ENCODE assay signal across 14 mouse cellular contexts in genomic region chr12:44804213-44804612, GRCm38 (mm10).
A peak's percentile ranks its signal among the peaks of the same experiment; 100 is the strongest.
DNase-seq lines count a peak whose midpoint lies in the region.
"Had no signal": no experiment of that assay in that cellular context is flagged by ENCODE, and none has a peak within 500 bp of the region (broad histone marks: within the 10 kb centered on the region; RNA-seq: fewer than 3 reads in every experiment).

No protein-coding gene starts in this region.

- peak; percentile 5 to 20 for DNase-seq in frontal cortex, postnatal 36 days (ENCODE audit: low spot score in 2 of 2)
- DNase-seq in frontal cortex, postnatal 10 days (ENCODE audit: low spot score in 2 of 2) = no peak
- peak; percentile 42 for DNase-seq in right cerebral cortex, adult 18-20 months
- no peak for DNase-seq in right cerebral cortex, postnatal 25 days
- peak; percentile 35 for DNase-seq in layer of hippocampus, adult 9-11 months
- DNase-seq in kidney, postnatal 36 days = no peak
- no peak for DNase-seq in retina, embryonic 14.5 days (ENCODE audit: low spot score)
- DNase-seq: B cell, adult 2 months; cerebellum, adult 9-11 months; kidney, postnatal 4 days; liver, embryonic 13.5 days; lung, embryonic 14.5 days; lung, postnatal 4 days; thymus, adult 2 months had no signal

Comparison
In these comparisons a context has a peak if more than half of its experiments do, and no peak if none do; other contexts are left out.
1. DNase-seq: peak in frontal cortex, postnatal 36 days (2 of 2), right cerebral cortex, adult 18-20 months (single experiment) and layer of hippocampus, adult 9-11 months (single experiment); none in frontal cortex, postnatal 10 days (0 of 2), right cerebral cortex, postnatal 25 days (single experiment), kidney, postnatal 36 days (0 of 2) and retina, embryonic 14.5 days (single experiment).